Mouse (Mus musculus): ENCODE results near the gene Lingo1. TPM values are rescaled to one million over a fixed set of nuclear protein-coding genes. Genes with fewer than 3 reads are reported as not detected.

The Lingo1 gene
- polyA plus RNA-seq, 1 experiment, result 0.37 TPM

GRCm38 (mm10) chr9:56611912-56612797, 184.1 kb downstream of the Lingo1 start:
- Histone ChIP-seq H3K27me3 (ENCODE audit: control insufficient read depth, insufficient read depth, insufficient read length) (peaks cover 21% of the 10 kb centered on the region), H3K79me3 (ENCODE audit: low read depth) (no peaks in the 10 kb centered on the region), H3ac (ENCODE audit: control insufficient read depth, insufficient read length, low read depth) (no peak overlapping the region), H3K4me3 (ENCODE audit: insufficient read depth, poor library complexity, severe bottlenecking) (no peak overlapping the region), H3K36me3 (ENCODE audit: control insufficient read depth, insufficient read depth) (no peaks in the 10 kb centered on the region), H3K79me2 (ENCODE audit: control insufficient read depth, insufficient read depth) (no peaks in the 10 kb centered on the region)
- TF ChIP-seq FOSL1 (IDR thresholded peaks at IDR 0.05; ENCODE audit: insufficient read depth, low read length, poor library complexity, severe bottlenecking) (no peak), MYOD1 (IDR thresholded peaks at IDR 0.05; ENCODE audit: control insufficient read depth, insufficient read length, low read depth) (no peak), MAX (IDR thresholded peaks at IDR 0.05) (no peak), CEBPB (IDR thresholded peaks at IDR 0.05; ENCODE audit: low read depth) (no peak), USF1 (IDR thresholded peaks at IDR 0.05; ENCODE audit: low read depth) (no peak), CTCF (IDR thresholded peaks at IDR 0.05; ENCODE audit: control insufficient read depth, insufficient read depth, insufficient read length) (no peak), MYOG (IDR thresholded peaks at IDR 0.05; ENCODE audit: control insufficient read depth, extremely low read depth, insufficient read length) (no peak)

GRCm38 (mm10) chr9:56610955-56611354, 185.3 kb downstream of the Lingo1 start:
- no peak for TF ChIP-seq MYOG (IDR thresholded peaks at IDR 0.05; ENCODE audit: control insufficient read depth, extremely low read depth, insufficient read length)
- TF ChIP-seq USF1 (IDR thresholded peaks at IDR 0.05; ENCODE audit: low read depth), result no peak
- peaks cover 19% of the 10 kb centered on the region for H3K27me3 ChIP-seq (ENCODE audit: control insufficient read depth, insufficient read depth, insufficient read length)

DNA sequence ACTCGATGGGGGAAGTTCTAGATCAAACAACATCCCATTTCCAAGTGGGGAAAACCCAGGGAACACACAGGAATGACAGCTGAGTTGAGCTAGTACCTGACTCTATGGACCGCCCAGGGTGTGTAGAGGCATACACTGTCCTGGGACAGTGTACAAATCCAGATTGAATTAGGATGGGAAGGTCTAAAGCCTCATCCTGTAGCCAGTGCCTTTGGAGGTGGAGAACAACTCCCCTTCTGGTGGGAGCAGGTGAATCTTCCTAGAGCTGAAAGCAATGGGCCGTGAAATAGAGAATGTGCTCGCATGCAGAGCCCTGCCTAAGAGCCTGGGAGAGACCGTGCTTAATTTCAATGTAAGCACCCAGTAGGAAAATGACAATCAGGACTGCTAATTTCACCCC, 185.8 kb downstream of the Lingo1 start:
- Histone ChIP-seq H3K27me3 (ENCODE audit: control insufficient read depth, insufficient read depth, insufficient read length) (peaks cover 16% of the 10 kb centered on the region), H3ac (ENCODE audit: control insufficient read depth, insufficient read length, low read depth) (no peak overlapping the region), H3K79me2 (ENCODE audit: control insufficient read depth, insufficient read depth) (no peaks in the 10 kb centered on the region), H3K36me3 (ENCODE audit: control insufficient read depth, insufficient read depth) (no peaks in the 10 kb centered on the region), H3K4me3 (ENCODE audit: insufficient read depth, poor library complexity, severe bottlenecking) (no peak overlapping the region), H3K79me3 (ENCODE audit: low read depth) (no peaks in the 10 kb centered on the region)
- TF ChIP-seq MYOG (IDR thresholded peaks at IDR 0.05; ENCODE audit: control insufficient read depth, extremely low read depth, insufficient read length) (no peak), FOSL1 (IDR thresholded peaks at IDR 0.05; ENCODE audit: insufficient read depth, low read length, poor library complexity, severe bottlenecking) (no peak)

More at GRCm38 (mm10) chr9:56610955-56611354, 185.3 kb downstream of the Lingo1 start:
- Histone ChIP-seq H3ac (ENCODE audit: control insufficient read depth, insufficient read length, low read depth) (no peak overlapping the region), H3K79me2 (ENCODE audit: control insufficient read depth, insufficient read depth) (no peaks in the 10 kb centered on the region), H3K79me3 (ENCODE audit: low read depth) (no peaks in the 10 kb centered on the region), H3K36me3 (ENCODE audit: control insufficient read depth, insufficient read depth) (no peaks in the 10 kb centered on the region), H3K4me3 (ENCODE audit: insufficient read depth, poor library complexity, severe bottlenecking) (no peak overlapping the region)

DNA sequence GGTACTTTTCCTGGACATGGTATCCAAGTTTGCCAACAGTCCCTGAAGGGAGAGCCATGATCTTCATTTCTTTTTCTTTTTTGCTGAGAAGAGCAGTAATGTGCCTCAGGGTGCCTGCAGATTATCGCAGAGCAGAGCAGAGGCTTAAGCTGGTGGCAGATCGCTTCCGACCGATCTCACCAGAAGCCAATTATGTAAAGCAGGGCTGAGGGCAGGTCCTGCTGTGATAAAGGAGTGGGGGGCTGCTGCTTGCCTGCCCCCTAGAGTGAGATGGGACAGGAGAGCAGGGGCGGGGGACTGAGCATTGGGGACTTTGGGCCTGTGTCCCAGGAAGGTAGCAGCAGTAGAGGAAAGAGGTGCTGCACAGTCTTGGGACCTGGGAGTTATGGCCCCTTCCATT, 186.8 kb downstream of the Lingo1 start:
- no peak overlapping the region for H3K4me3 ChIP-seq (ENCODE audit: insufficient read depth, poor library complexity, severe bottlenecking)
- no peaks in the 10 kb centered on the region for H3K79me3 ChIP-seq (ENCODE audit: low read depth)
- TF ChIP-seq USF1 (IDR thresholded peaks at IDR 0.05; ENCODE audit: low read depth) (no peak), MYOD1 (IDR thresholded peaks at IDR 0.05; ENCODE audit: control insufficient read depth, insufficient read length, low read depth) (no peak), CEBPB (IDR thresholded peaks at IDR 0.05; ENCODE audit: low read depth) (no peak), MAX (IDR thresholded peaks at IDR 0.05) (no peak), MYOG (IDR thresholded peaks at IDR 0.05; ENCODE audit: control insufficient read depth, extremely low read depth, insufficient read length) (no peak), CTCF (IDR thresholded peaks at IDR 0.05; ENCODE audit: control insufficient read depth, insufficient read depth, insufficient read length) (no peak)
- H3K27me3 ChIP-seq (ENCODE audit: control insufficient read depth, insufficient read depth, insufficient read length), result peaks cover 16% of the 10 kb centered on the region
- H3K36me3 ChIP-seq (ENCODE audit: control insufficient read depth, insufficient read depth), result no peaks in the 10 kb centered on the region
- H3K79me2 ChIP-seq (ENCODE audit: control insufficient read depth, insufficient read depth), result no peaks in the 10 kb centered on the region
- H3ac ChIP-seq (ENCODE audit: control insufficient read depth, insufficient read length, low read depth), result no peak overlapping the region

DNA sequence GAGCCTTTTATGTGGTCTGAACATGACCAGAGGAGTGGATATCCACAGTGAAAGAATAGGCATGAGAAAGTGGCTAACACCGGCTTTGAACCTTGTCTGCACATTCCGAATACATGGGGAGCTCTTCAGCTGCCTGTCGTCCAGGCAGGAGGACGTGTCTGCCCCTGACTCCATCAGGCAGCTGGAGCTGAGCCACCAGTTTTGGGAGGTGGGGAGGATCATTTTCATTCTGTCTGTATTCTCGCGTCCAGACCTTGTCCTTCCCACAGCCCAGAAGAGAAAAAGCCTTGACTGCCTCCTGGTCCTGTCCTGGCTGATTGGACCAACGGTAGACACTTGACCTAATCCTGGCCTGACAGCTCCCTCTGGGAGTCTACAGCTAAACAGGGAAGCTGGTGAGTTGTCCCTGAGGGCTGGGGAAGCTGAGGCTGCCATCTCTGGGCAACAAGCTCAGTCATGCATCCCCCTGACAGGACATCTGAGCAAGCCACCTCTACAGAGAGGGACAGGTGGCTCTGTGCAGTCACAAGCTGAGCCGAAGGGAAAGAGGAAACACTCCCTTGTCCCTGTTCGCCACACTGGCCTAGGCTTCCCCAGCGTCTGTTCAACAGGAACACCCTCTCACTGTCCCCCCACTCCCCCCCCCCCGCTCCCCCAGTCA, 187.4 kb downstream of the Lingo1 start:
- H3K36me3 ChIP-seq (ENCODE audit: control insufficient read depth, insufficient read depth), result no peaks in the 10 kb centered on the region
- no peak overlapping the region for H3ac ChIP-seq (ENCODE audit: control insufficient read depth, insufficient read length, low read depth)
- peaks cover 16% of the 10 kb centered on the region for H3K27me3 ChIP-seq (ENCODE audit: control insufficient read depth, insufficient read depth, insufficient read length)
- H3K4me3 ChIP-seq (ENCODE audit: insufficient read depth, poor library complexity, severe bottlenecking), result no peak overlapping the region
- no peaks in the 10 kb centered on the region for H3K79me3 ChIP-seq (ENCODE audit: low read depth)
- TF ChIP-seq FOSL1 (IDR thresholded peaks at IDR 0.05; ENCODE audit: insufficient read depth, low read length, poor library complexity, severe bottlenecking) (no peak), CTCF (IDR thresholded peaks at IDR 0.05; ENCODE audit: control insufficient read depth, insufficient read depth, insufficient read length) (no peak), MAX (IDR thresholded peaks at IDR 0.05) (no peak), MYOG (IDR thresholded peaks at IDR 0.05; ENCODE audit: control insufficient read depth, extremely low read depth, insufficient read length) (no peak), MYOD1 (IDR thresholded peaks at IDR 0.05; ENCODE audit: control insufficient read depth, insufficient read length, low read depth) (no peak), CEBPB (IDR thresholded peaks at IDR 0.05; ENCODE audit: low read depth) (no peak), USF1 (IDR thresholded peaks at IDR 0.05; ENCODE audit: low read depth) (no peak)
- H3K79me2 ChIP-seq (ENCODE audit: control insufficient read depth, insufficient read depth), result no peaks in the 10 kb centered on the region

Measured in C2C12 (cell line).